Mouse (Mus musculus): ENCODE results near the gene Crot.

DNA sequence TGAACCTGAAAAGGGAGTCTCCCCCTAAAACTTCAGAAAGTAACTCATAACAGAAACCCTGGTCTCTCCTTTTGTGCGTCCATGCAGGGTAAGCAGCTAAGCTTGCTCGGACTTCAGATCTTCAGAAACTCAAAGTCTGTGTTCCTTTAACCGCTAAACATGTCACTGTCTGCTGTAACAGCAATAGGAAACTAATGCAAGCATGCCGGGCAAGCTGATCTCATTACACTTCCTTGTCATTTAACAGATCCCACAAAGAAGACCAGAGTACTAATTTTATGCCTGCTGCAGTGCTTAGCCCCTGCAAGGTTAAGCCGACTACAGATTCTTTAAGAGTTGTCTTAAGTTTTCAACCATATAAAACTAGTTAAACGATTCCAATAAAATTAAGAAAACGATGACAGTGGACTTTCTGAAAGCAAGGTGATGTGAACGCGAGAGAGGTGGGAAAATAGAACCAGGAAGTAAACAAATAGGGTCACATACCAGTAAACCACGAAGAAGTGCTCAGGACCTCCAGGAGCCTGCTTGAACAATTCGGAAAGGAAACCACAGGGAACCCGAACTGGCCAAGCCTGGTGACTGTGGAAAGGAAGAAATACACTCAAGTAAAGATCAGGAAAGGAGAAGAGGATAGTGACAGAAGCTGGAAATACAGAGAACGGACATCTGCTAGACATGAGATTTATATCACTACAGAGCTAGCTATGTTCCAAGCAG lies 998 bp downstream of the Crot start:
- no peak for TF ChIP-seq TAL1 (IDR thresholded peaks at IDR 0.05; ENCODE audit: low read length)
- TF ChIP-seq GATA1 (IDR thresholded peaks at IDR 0.05; ENCODE audit: low read length), result no peak

Data from erythroblast, embryonic 14.5 days (primary cell).